Mouse (Mus musculus) heart, embryonic 10.5 days (tissue): ENCODE measurements around the gene Usp33. TPM values are rescaled to one million over a fixed set of nuclear protein-coding genes. Genes with fewer than 3 reads are reported as not detected.
A peak's percentile ranks its signal among the peaks of the same experiment; 100 is the strongest.

Experiments
- DNase-seq: peaks from one replicate; pipeline ENCODE4 v3.0.0-alpha.2; 2017; ENCODE audit warnings: low spot score
- H3K27ac ChIP-seq: fragments of 300-500 bp; sonication (generic); 2 replicates; pipeline ENCODE4 v1.5.1; 2016; ENCODE audit warnings: mild to moderate bottlenecking
- H3K27me3 ChIP-seq: fragments of 300-500 bp; sonication (generic); 2 replicates; pipeline ENCODE4 v1.6.1; 2016; ENCODE audit warnings: mild to moderate bottlenecking; ENCODE audit not compliant: poor library complexity, insufficient read depth, severe bottlenecking
- H3K36me3 ChIP-seq: fragments of 300-500 bp; sonication (generic); 2 replicates; pipeline ENCODE4 v1.6.1; 2016; ENCODE audit warnings: mild to moderate bottlenecking, moderate library complexity
- H3K4me1 ChIP-seq: fragments of 300-500 bp; sonication (generic); 2 replicates; pipeline ENCODE4 v1.6.1; 2016; ENCODE audit warnings: mild to moderate bottlenecking
- H3K4me3 ChIP-seq: fragments of 300-500 bp; sonication (generic); 2 replicates; pipeline ENCODE4 v1.5.1; 2016; ENCODE audit warnings: mild to moderate bottlenecking, moderate library complexity
- H3K9me3 ChIP-seq: fragments of 300-500 bp; sonication (generic); 2 replicates; pipeline ENCODE4 v1.6.1; 2016; ENCODE audit warnings: mild to moderate bottlenecking, moderate library complexity
- WGBS: fragments of 180-500 bp; shearing (Covaris S2); methylation state at CpG from one replicate; pipeline ENCODE4 v1.1.7; 2016; 5-methylcytosine and 5-hydroxymethylcytosine counted together
- polyA plus RNA-seq: library from polyadenylated mRNA; unstranded; fragments of >200 nt; fragmentation: Nextera tagmentation; extraction: Ambion mirVana; gene quantifications from 2 replicates; pipeline ENCODE4 v1.2.1, GENCODE M21; 2016

Gene Usp33
- polyA plus RNA-seq, 1 experiment from 2014 or later = 37.6 TPM

DNA sequence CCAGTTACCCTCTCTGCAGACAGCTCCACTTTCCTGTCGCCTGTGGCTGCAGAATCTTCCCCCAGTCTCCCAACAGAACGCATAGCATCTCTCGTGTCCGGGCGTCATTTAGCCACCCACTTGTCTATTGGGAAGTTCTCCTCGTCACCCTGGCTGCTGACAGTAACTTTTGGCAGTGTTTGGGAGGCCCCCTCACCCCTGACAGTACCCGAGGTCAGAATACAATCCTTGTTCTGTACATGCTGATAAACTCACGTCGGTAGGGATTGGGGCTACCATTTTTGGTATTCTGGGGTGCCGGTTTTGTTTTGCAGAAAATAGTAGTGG lies 50.7 kb downstream of the Usp33 start:
- peak; percentile 81 for DNase-seq
- Histone ChIP-seq H3K27me3 (no peaks in the 10 kb centered on the region), H3K4me1 (peaks cover 31% of the 10 kb centered on the region), H3K4me3 (peak overlapping the region; percentile 86), H3K36me3 (peaks cover 6% of the 10 kb centered on the region; the same call in 1 of the 2 replicates), H3K9me3 (no peaks in the 10 kb centered on the region), H3K27ac (peak overlapping the region; percentile 100)
- WGBS = 1% methylated on average over 10 of the region's 10 CpGs

DNA sequence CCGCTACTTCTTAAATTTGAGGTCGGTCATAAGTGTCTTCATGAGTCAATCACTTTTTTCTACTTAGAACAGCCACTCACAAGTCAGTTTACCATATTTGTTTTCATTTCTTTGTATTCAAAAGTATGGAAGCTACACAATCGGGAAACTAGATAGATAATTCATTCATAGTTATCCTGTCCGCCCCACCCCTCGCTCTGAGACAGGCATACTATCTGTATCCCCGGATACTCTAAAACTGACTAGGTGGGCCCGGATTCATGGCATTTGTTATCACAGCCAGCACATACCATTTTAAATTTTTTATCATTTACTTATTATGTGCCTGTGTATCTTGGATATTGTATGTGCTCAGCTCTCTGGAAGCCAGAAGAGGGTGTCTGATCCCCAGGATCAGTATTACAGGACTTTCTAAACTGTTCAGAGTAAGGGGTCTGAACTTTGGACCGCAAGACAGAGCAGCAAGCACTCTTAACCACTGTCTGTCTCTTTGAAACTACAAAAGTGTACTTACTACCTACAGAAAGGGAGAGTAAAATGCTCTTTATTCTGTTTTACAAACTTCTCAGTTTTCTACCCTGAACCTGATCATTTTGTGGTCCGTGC lies 51.2 kb downstream of the Usp33 start:
- DNase-seq = no peak
- Histone ChIP-seq H3K36me3 (0 out of 2 replicates have a peak, but pooled peaks cover 3% of the 10 kb centered on the region), H3K27ac (peak overlapping the region; percentile 100), H3K27me3 (no peaks in the 10 kb centered on the region), H3K9me3 (no peaks in the 10 kb centered on the region), H3K4me1 (peaks cover 36% of the 10 kb centered on the region), H3K4me3 (peak overlapping the region; percentile 86)
- 56% methylated on average over 9 of the region's 9 CpGs for WGBS

- WGBS = 89% methylated on average over 5 of the region's 5 CpGs
- no peak for DNase-seq
- Histone ChIP-seq H3K4me3 (no peak overlapping the region), H3K27ac (no peak overlapping the region), H3K4me1 (peaks cover 37% of the 10 kb centered on the region), H3K36me3 (0 out of 2 replicates have a peak, but pooled peaks cover 3% of the 10 kb centered on the region), H3K27me3 (no peaks in the 10 kb centered on the region), H3K9me3 (no peaks in the 10 kb centered on the region)
Observed at GRCm38 (mm10) chr3:152400441-152400840, 54.2 kb downstream of the Usp33 start.

DNA sequence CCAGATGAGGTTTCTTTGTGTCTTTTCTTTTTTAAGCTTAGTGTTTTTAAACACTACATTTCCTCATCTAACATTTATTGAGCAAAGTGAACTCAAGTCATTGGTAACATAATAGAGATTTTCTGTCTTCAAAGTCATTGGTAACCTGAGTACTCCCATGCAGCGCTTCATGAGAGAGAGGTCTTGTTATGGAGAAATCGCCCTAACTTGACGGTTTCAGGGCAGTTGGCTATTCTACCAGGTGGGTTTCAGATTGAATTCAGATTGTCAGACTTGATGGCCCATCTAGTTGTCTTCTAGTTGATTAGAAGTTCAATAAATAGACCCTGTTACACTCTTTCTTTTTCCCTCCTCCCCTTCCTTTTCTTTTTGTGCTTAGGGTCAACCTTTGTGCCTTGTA lies 54.6 kb downstream of the Usp33 start:
- Histone ChIP-seq H3K27me3 (no peaks in the 10 kb centered on the region), H3K9me3 (no peaks in the 10 kb centered on the region), H3K4me1 (peaks cover 41% of the 10 kb centered on the region), H3K27ac (no peak overlapping the region), H3K36me3 (0 out of 2 replicates have a peak, but pooled peaks cover 3% of the 10 kb centered on the region), H3K4me3 (no peak overlapping the region)
- no peak for DNase-seq
- WGBS = 84% methylated on average over 3 of the region's 3 CpGs

DNA sequence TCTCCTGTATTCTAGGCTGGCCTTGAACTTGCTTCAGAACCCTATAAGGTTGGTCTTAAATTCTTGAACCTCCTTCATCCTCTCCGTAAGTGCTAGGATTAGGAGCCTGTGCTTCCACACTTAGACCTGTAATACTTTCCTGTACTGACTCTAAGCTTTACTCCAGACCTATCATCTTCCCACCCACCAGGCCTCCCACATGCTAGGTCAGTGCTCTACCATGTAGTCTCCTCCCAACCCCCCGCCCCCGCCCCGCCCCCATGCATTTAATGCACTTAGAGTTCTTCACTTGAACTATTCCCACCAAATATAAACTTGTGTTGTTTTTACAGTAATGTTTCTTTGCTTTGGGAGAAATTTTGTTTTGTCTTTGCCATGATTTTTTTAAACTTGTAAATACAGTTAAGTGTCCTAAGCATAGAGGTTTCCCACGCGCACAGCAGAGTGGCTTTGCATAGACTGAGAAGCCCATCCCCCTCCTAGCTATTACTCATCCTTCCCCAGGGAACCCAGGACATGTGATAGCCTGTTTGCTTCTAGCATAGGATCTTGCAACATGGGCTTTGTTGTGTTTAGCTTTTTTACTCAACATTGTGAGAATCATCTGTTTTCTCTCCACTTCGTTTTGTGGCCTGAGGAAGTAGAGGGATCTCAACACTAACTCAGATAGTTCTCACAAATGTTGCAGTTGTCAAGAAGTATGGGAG lies 55.8 kb downstream of the Usp33 start:
- 66% methylated on average over 7 of the region's 7 CpGs for WGBS
- peaks cover 50% of the 10 kb centered on the region for H3K4me1 ChIP-seq
- H3K27me3 ChIP-seq = no peaks in the 10 kb centered on the region
- DNase-seq = no peak
- H3K9me3 ChIP-seq = no peaks in the 10 kb centered on the region
- H3K36me3 ChIP-seq = 0 out of 2 replicates have a peak, but pooled peaks cover 3% of the 10 kb centered on the region
- H3K4me3 ChIP-seq = no peak overlapping the region
- H3K27ac ChIP-seq = 0 out of 2 replicates have a peak overlapping the region, but pooled peaks have one; percentile 2

DNA sequence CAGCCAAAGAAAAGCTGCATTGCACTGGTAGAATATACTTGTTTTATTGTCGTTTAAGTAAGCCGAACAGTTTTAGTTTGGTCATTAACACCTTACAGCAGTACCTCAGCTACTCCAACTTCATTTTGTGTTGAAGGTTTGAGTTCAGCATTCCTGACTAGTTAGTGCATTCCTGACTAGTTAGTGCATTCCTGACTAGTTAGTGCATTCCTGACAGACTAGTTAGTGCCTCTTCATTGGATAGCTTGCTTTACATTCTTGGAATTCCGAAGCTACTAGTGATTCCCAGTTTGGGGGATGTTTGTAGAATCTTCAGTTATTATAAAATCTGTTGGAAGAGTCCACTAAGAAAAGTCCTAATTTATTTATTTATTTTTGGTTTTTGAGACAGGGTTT lies 56.4 kb downstream of the Usp33 start:
- no peaks in the 10 kb centered on the region for H3K27me3 ChIP-seq
- 0 out of 2 replicates have a peak overlapping the region, but pooled peaks have one; percentile 2 for H3K27ac ChIP-seq
- no peak overlapping the region for H3K4me3 ChIP-seq
- H3K4me1 ChIP-seq = peaks cover 51% of the 10 kb centered on the region
- no peaks in the 10 kb centered on the region for H3K9me3 ChIP-seq
- 0 out of 2 replicates have a peak, but pooled peaks cover 3% of the 10 kb centered on the region for H3K36me3 ChIP-seq
- DNase-seq = no peak
- WGBS = 85% methylated on average over 3 of the region's 3 CpGs

DNA sequence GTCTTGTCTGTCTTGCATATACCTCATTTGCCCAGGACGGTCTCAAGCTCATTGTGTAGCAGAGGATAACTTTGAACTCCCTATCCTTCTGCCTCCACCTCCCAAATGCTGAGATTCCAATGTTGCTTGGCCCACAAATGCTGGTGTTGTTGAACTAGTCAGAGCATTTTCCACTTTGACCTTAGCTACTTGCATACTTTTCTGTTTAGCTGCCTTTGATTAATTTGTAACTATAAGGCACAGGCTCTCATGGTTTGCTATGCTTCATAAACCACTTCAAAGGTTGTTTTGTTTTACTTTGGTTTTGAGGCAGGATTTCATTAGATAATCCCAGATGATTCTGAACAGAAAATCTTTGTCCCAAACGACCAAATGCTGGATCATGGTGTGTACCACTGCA lies 57.5 kb downstream of the Usp33 start:
- Histone ChIP-seq H3K9me3 (no peaks in the 10 kb centered on the region), H3K27me3 (no peaks in the 10 kb centered on the region), H3K4me3 (no peak overlapping the region), H3K36me3 (0 out of 2 replicates have a peak, but pooled peaks cover 3% of the 10 kb centered on the region), H3K4me1 (peaks cover 48% of the 10 kb centered on the region), H3K27ac (no peak overlapping the region)
- WGBS = 78% methylated on average over 2 of the region's 2 CpGs
- no peak for DNase-seq

- H3K4me3 ChIP-seq = no peak overlapping the region
- H3K36me3 ChIP-seq = 0 out of 2 replicates have a peak, but pooled peaks cover 2% of the 10 kb centered on the region
- no peaks in the 10 kb centered on the region for H3K9me3 ChIP-seq
- no peak overlapping the region for H3K27ac ChIP-seq
- H3K27me3 ChIP-seq = no peaks in the 10 kb centered on the region
- peaks cover 40% of the 10 kb centered on the region for H3K4me1 ChIP-seq
- 94% methylated on average over 7 of the region's 7 CpGs for WGBS
- DNase-seq = no peak
Observed at GRCm38 (mm10) chr3:152405420-152405819, 59.1 kb downstream of the Usp33 start.

DNA sequence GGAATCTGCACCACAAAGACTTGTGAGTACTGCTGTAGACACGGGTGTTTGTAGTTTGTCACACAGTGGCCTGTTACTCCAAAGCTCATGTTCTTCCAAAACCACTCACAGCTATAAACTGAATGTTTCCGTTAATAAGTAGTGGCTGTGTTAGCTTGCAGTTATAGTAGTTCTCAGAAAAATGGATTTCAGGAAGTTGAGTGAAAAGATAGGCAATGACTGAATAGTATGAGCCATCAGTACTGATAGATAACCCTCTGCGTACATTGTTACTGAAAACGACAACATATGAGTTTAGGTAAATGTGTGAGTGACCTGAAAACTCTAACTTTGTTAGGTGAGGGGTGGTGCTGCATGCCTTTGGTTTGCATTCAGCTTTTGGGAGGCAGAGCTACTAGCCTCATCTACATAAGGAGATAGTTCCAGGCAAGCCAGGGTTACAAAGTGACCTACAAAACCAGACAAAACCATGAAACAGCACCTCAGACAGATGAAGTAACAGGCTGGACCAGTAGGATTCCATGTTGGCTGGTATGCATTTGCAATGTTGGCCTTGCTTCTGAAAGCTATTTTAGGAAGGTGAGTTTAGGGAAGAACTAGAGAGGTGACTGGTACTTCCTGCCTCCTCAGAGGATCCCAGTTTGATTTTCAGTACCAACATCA lies 59.8 kb downstream of the Usp33 start:
- DNase-seq = no peak
- Histone ChIP-seq H3K36me3 (no peaks in the 10 kb centered on the region), H3K9me3 (no peaks in the 10 kb centered on the region), H3K4me1 (peaks cover 43% of the 10 kb centered on the region), H3K27ac (no peak overlapping the region), H3K27me3 (no peaks in the 10 kb centered on the region), H3K4me3 (no peak overlapping the region)
- whole genome bisulfite sequencing = 69% methylated on average over 4 of the region's 4 CpGs

GRCm38 (mm10) chr3:152410980-152411551 lies 64.8 kb downstream of the Usp33 start:
- 68% methylated on average over 7 of the region's 7 CpGs for WGBS
- no peak for DNase-seq
- no peak overlapping the region for H3K27ac ChIP-seq
- H3K4me1 ChIP-seq = peaks cover 38% of the 10 kb centered on the region
- H3K27me3 ChIP-seq = no peaks in the 10 kb centered on the region
- H3K36me3 ChIP-seq = no peaks in the 10 kb centered on the region
- no peaks in the 10 kb centered on the region for H3K9me3 ChIP-seq
- H3K4me3 ChIP-seq = no peak overlapping the region

DNA sequence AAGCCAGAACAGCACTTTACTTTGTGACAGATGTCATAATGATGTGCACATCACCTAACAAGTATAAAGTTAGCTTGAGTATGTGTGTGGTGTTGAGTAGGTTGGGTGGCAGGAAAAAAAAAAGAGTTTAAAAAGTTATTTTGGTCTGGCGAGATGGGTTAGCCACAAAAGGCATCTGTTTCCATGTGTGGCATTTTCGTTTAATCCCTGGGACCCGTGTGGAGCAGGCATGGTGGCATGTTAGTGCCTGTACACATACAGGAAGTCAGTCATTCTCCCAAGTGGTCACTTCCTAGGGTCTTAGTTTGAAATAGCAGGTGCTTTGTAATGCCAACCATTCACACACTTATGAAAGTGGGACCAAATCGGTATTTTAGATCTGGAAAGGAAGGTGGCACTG lies 66.1 kb downstream of the Usp33 start:
- Histone ChIP-seq H3K27ac (no peak overlapping the region), H3K4me1 (peaks cover 29% of the 10 kb centered on the region), H3K27me3 (no peaks in the 10 kb centered on the region), H3K4me3 (no peak overlapping the region), H3K36me3 (no peaks in the 10 kb centered on the region), H3K9me3 (no peaks in the 10 kb centered on the region)
- no peak for DNase-seq
- 84% methylated on average over 4 of the region's 4 CpGs for WGBS

DNA sequence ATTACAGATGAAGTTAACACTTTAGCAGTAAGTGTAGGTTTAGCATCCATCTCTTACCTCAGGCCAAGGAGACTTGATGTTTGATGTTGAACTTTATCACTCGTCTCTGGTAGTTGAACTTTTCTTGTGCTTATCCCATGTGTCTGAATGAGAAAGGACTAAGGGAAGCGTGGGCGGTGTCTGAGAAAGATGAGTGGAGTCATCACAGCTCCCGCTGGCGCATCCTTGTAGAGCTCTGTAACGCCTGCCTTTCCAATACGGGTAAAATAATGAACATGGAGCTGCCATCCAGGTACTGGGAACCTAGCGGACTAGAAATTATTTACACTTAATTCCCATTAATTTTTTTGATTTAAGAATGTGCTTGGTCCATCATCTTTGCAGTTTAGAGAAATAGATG lies 82.6 kb downstream of the Usp33 start:
- Histone ChIP-seq H3K4me1 (no peaks in the 10 kb centered on the region), H3K4me3 (no peak overlapping the region), H3K27ac (no peak overlapping the region), H3K9me3 (no peaks in the 10 kb centered on the region), H3K36me3 (peaks cover 28% of the 10 kb centered on the region), H3K27me3 (no peaks in the 10 kb centered on the region)
- 91% methylated on average over 8 of the region's 8 CpGs for WGBS
- DNase-seq = no peak

DNA sequence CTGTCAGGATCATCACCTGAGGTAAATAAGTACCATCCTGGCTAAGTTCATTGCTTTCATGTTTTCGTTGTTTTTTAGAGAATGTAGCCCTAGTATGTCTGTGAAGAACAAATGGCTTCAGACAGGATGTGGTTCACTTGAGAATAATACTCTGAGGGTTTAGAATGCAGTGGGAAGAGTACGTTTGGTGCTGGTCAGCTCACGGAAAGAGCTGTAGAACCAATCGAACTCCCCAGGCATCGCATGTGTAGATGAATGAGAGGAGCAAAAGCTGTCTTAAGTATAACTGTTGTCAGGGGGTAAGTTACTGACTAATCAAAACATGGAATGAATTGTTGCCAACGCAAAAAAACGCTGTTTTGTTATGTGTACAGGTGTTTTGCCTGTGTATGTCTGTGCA lies 86.4 kb downstream of the Usp33 start:
- Histone ChIP-seq H3K4me3 (no peak overlapping the region), H3K27me3 (no peaks in the 10 kb centered on the region), H3K36me3 (peaks cover 26% of the 10 kb centered on the region), H3K4me1 (no peaks in the 10 kb centered on the region), H3K27ac (no peak overlapping the region), H3K9me3 (no peaks in the 10 kb centered on the region)
- WGBS = 96% methylated on average over 7 of the region's 7 CpGs
- no peak for DNase-seq
